Mouse (Mus musculus) left cerebral cortex, postnatal 36 days (tissue): Measurements from ENCODE around the gene Ndufs8. TPM values are rescaled to one million over a fixed set of nuclear protein-coding genes. Genes with fewer than 3 reads are reported as not detected.

Experiments used
- DNase-seq, 2 experiments: peaks; one replicate each; pipeline ENCODE4 v3.0.0; 2021 to 2022; ENCODE audit warnings: low spot score in 2 of 2, mixed read lengths in 1 of 2
- intact Hi-C: fragments of 180-260 bp; cut with DNase I; formaldehyde crosslinking; loops from one replicate; pipeline ENCODE4 v1.15.1; 2025
- total RNA-seq, 2 experiments: library from RNA; stranded (reverse); gene quantifications; 2 replicates each; pipeline ENCODE4 v1.2.3; 2021

Gene Ndufs8
- total RNA-seq, 2 experiments from 2014 or later: 137 to 152 TPM

- intact Hi-C loops: no loop called here
- DNase-seq: no peak
Observed at GRCm38 (mm10) chr19:3875045-3875444, 37.5 kb downstream of the Ndufs8 start.

- intact Hi-C loops: no loop called here
- no peak for DNase-seq
Observed at GRCm38 (mm10) chr19:3872373-3872772, 40.2 kb downstream of the Ndufs8 start.

GRCm38 (mm10) chr19:3871468-3871867, 41.1 kb downstream of the Ndufs8 start:
- no peak for DNase-seq

GRCm38 (mm10) chr19:3868290-3868689, 44.3 kb downstream of the Ndufs8 start:
- DNase-seq: no peak
- intact Hi-C loops: no loop called here

More at GRCm38 (mm10) chr19:3871468-3871867, 41.1 kb downstream of the Ndufs8 start:
- intact Hi-C loops: no loop called here

GRCm38 (mm10) chr19:3864960-3865359, 47.6 kb downstream of the Ndufs8 start:
- intact Hi-C loops: no loop called here
- no peak for DNase-seq

- DNase-seq: no peak
- intact Hi-C loops: no loop called here
Observed at GRCm38 (mm10) chr19:3862713-3863112, 49.9 kb downstream of the Ndufs8 start.

Other genes with a start within 250 kb of the Ndufs8 start
- gene Lrp5, start 226.2 kb downstream of the Ndufs8 start, total RNA-seq: 1 to 10 TPM; 9.1 to 9.2 TPM
- gene 1810055G02Rik, start 204.5 kb downstream of the Ndufs8 start, total RNA-seq: 10 to 100 TPM; 32.7 to 33.5 TPM
- gene Kmt5b, start 145.4 kb downstream of the Ndufs8 start, total RNA-seq: 10 to 100 TPM; 44.1 to 63.0 TPM
- gene Chka, start 61.0 kb downstream of the Ndufs8 start, total RNA-seq: 100 to 1,000 TPM in 1 of 2 experiments, 10 to 100 TPM in 1; 66.7 to 108 TPM
- gene Tcirg1, start 5.6 kb downstream of the Ndufs8 start, total RNA-seq: 10 to 100 TPM; 15.7 to 19.6 TPM
- gene Aldh3b1, start 17.0 kb upstream of the Ndufs8 start, total RNA-seq: 1 to 10 TPM; 2.6 to 3.8 TPM
- gene Unc93b1, start 22.4 kb upstream of the Ndufs8 start, total RNA-seq: 10 to 100 TPM; 16.2 to 16.5 TPM
- under 1 TPM in 1 of 2 experiments, not detected in 1; 0.27 TPM for gene Aldh3b3, start 45.9 kb upstream of the Ndufs8 start, total RNA-seq
- 1 to 10 TPM; 1.0 to 1.4 TPM for gene Aldh3b2, start 59.6 kb upstream of the Ndufs8 start, total RNA-seq
- gene Acy3, start 73.8 kb upstream of the Ndufs8 start, total RNA-seq: 1 to 10 TPM; 2.0 to 2.7 TPM
- gene Tbx10, start 80.0 kb upstream of the Ndufs8 start, total RNA-seq: not detected
- 10 to 100 TPM in 1 of 2 experiments, 1 to 10 TPM in 1; 8.8 to 13.3 TPM for gene Nudt8, start 87.8 kb upstream of the Ndufs8 start, total RNA-seq
- 1 to 10 TPM; 1.2 to 1.8 TPM for gene Gm49405, start 87.9 kb upstream of the Ndufs8 start, total RNA-seq
- gene Doc2g, start 90.5 kb upstream of the Ndufs8 start, total RNA-seq: 1 to 10 TPM; 2.7 to 6.8 TPM
- 100 to 1,000 TPM; 226 to 259 TPM for gene Ndufv1, start 100.0 kb upstream of the Ndufs8 start, total RNA-seq
- 100 to 1,000 TPM; 301 to 332 TPM for gene Gstp1, start 125.2 kb upstream of the Ndufs8 start, total RNA-seq
- 10 to 100 TPM; 33.9 to 45.2 TPM for gene Gstp2, start 133.2 kb upstream of the Ndufs8 start, total RNA-seq
- gene Gstp3, start 146.8 kb upstream of the Ndufs8 start, total RNA-seq: not detected
- not detected for gene Cabp2, start 168.8 kb upstream of the Ndufs8 start, total RNA-seq
- gene Cdk2ap2, start 184.4 kb upstream of the Ndufs8 start, total RNA-seq: 10 to 100 TPM; 28.8 to 34.1 TPM
- gene Pitpnm1, start 187.2 kb upstream of the Ndufs8 start, total RNA-seq: 100 to 1,000 TPM; 202 to 203 TPM
- 100 to 1,000 TPM; 106 to 133 TPM for gene Aip, start 213.1 kb upstream of the Ndufs8 start, total RNA-seq
- not detected for gene Gpr152, start 227.0 kb upstream of the Ndufs8 start, total RNA-seq
- gene Cabp4, start 231.3 kb upstream of the Ndufs8 start, total RNA-seq: not detected
- 10 to 100 TPM; 75.7 to 81.1 TPM for gene Coro1b, start 235.8 kb upstream of the Ndufs8 start, total RNA-seq
- gene Ptprcap, start 240.8 kb upstream of the Ndufs8 start, total RNA-seq: 1 to 10 TPM; 1.3 to 1.8 TPM